Mouse (Mus musculus): ENCODE measurements around the gene Commd4. TPM values are rescaled to one million over a fixed set of nuclear protein-coding genes. Genes with fewer than 3 reads are reported as not detected.
A peak's percentile ranks its signal among the peaks of the same experiment; 100 is the strongest.

Commd4 gene
- total and polyA plus RNA-seq, 2 experiments from 2014 or later: 72.8 to 184 TPM

DNA sequence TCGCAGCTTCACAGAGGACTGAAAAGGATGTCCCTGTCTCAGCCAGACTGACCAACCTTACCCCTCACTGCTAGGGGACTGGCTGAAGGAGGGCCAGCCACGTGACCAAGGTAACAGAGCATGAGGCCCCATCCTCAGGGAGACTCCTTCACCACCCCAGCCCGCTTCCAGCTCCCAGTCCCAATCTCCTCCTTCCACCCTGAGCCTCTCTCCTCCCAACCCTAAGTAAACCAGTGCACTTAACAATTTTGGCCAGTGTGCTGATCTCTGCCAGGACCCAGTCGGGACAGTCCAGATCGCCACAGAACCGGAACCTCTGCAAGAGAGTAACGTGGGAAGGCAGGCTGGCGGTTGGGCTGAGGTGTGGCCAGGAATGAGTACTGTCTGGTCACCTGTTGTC lies 1.3 kb downstream of the Commd4 start:
- no peak overlapping the region; the same call in 1 of the 2 replicates for H3K9ac ChIP-seq (replicated peaks; ENCODE audit: low read length, poor library complexity, severe bottlenecking)
- 0 out of 2 replicates have a peak overlapping the region, but pooled peaks have one; percentile 78 for H3K27ac ChIP-seq (ENCODE audit: low read depth, low read length)
- 89% methylated on average over 8 of the region's 8 CpGs for WGBS
- no peak overlapping the region; the same call in 1 of the 2 replicates for H3K4me3 ChIP-seq (ENCODE audit: low read depth, low read length)
- peaks cover 12% of the 10 kb centered on the region; the same call in 1 of the 2 replicates for H3K4me1 ChIP-seq (ENCODE audit: insufficient read depth, low read length)
- ATAC-seq (ENCODE audit: low FRiP score) (no peak), DNase-seq (ENCODE audit: low spot score) (no peak)
- H3K27me3 ChIP-seq (ENCODE audit: insufficient read depth, low read length): 0 out of 2 replicates have a peak, but pooled peaks cover 4% of the 10 kb centered on the region
- no peak for TF ChIP-seq CTCF (IDR thresholded peaks at IDR 0.05)
- peaks cover 15% of the 10 kb centered on the region for H3K36me3 ChIP-seq (ENCODE audit: insufficient read depth, low read length)
- H3K9me3 ChIP-seq (ENCODE audit: low read length): no peaks in the 10 kb centered on the region
- H3K4me2 ChIP-seq (ENCODE audit: low read depth, low read length, poor library complexity, severe bottlenecking): peak overlapping the region; percentile 91

DNA sequence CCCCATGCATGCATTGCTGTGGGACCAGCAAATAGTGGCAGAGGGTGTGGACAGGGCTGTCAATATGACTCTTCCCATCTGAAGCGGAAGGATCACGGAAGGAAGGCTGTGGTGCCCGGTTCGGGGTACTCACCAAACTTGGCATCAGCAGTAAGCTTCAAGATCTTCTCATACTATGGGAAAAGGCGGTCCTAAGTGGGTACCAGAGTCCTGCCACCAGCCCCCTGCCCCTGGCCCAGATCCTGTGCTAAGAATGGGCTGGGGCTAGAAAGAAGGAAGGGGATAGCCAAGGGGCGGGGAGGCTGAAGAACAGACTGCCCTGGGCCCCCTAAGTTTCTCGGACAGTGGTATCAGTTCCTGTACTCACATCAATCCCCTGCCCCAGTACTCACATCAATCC lies 1.7 kb downstream of the Commd4 start:
- H3K9me3 ChIP-seq (ENCODE audit: low read length): no peaks in the 10 kb centered on the region
- peaks cover 15% of the 10 kb centered on the region for H3K36me3 ChIP-seq (ENCODE audit: insufficient read depth, low read length)
- WGBS: 93% methylated on average over 7 of the region's 7 CpGs
- H3K4me3 ChIP-seq (ENCODE audit: low read depth, low read length): no peak overlapping the region
- H3K4me2 ChIP-seq (ENCODE audit: low read depth, low read length, poor library complexity, severe bottlenecking): no peak overlapping the region
- 0 out of 2 replicates have a peak, but pooled peaks cover 4% of the 10 kb centered on the region for H3K27me3 ChIP-seq (ENCODE audit: insufficient read depth, low read length)
- ATAC-seq (ENCODE audit: low FRiP score): no peak
- no peak for DNase-seq (ENCODE audit: low spot score)
- H3K9ac ChIP-seq (replicated peaks; ENCODE audit: low read length, poor library complexity, severe bottlenecking): no peak overlapping the region; the same call in 1 of the 2 replicates
- TF ChIP-seq CTCF (IDR thresholded peaks at IDR 0.05): no peak
- no peak overlapping the region for H3K27ac ChIP-seq (ENCODE audit: low read depth, low read length)
- H3K4me1 ChIP-seq (ENCODE audit: insufficient read depth, low read length): peaks cover 12% of the 10 kb centered on the region; the same call in 1 of the 2 replicates

DNA sequence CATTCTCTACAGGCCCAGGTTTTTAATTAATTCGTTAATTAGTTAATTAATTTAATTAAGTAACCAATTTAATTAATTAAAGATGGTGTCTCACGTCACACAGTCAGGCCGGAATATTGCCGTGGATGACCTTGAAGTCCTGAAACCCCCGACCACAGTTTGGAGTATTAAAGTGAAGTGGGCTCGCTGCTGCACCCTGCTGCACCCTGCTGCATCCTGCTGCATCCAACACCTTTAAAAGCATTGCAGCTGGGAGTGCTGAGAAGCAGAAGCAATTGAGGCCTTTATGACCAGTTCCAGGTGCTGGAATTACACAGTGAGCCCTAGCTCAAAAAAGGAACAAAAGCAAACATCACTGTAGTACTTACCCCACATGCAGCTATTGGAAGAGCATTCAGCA lies 5.8 kb downstream of the Commd4 start:
- Histone ChIP-seq H3K4me1 (ENCODE audit: insufficient read depth, low read length) (peaks cover 9% of the 10 kb centered on the region; the same call in 1 of the 2 replicates), H3K4me2 (ENCODE audit: low read depth, low read length, poor library complexity, severe bottlenecking) (no peak overlapping the region), H3K27me3 (ENCODE audit: insufficient read depth, low read length) (no peaks in the 10 kb centered on the region), H3K4me3 (ENCODE audit: low read depth, low read length) (no peak overlapping the region), H3K9me3 (ENCODE audit: low read length) (no peaks in the 10 kb centered on the region), H3K9ac (replicated peaks; ENCODE audit: low read length, poor library complexity, severe bottlenecking) (no peak overlapping the region), H3K27ac (ENCODE audit: low read depth, low read length) (no peak overlapping the region; the same call in 1 of the 2 replicates), H3K36me3 (ENCODE audit: insufficient read depth, low read length) (peaks cover 15% of the 10 kb centered on the region)
- 43% methylated on average over 6 of the region's 6 CpGs for WGBS
- no peak for ATAC-seq (ENCODE audit: low FRiP score)
- peak; percentile 48 for TF ChIP-seq CTCF (IDR thresholded peaks at IDR 0.05)
- DNase-seq (ENCODE audit: low spot score): no peak

DNA sequence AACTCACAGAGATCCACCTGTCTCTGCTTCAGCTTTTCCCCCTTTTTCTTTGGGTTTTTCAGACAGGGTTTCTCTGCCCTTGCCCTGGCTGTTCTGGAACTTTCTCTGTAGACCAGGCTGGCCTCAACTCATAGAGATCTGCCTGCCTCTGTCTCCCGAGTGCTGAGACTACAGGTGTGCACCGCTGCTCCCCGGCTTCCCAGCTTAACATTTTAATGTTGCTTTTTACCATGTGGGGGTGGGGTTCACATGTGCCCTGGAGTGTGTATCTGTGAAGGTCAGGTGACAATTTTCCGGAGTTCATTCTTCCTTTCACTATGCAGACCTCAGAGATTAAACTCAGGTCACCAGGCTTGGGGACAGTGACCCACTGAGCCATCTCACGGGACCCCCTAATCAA lies 7.9 kb downstream of the Commd4 start:
- Histone ChIP-seq H3K36me3 (ENCODE audit: insufficient read depth, low read length) (peaks cover 8% of the 10 kb centered on the region), H3K27ac (ENCODE audit: low read depth, low read length) (no peak overlapping the region), H3K9me3 (ENCODE audit: low read length) (no peaks in the 10 kb centered on the region), H3K4me3 (ENCODE audit: low read depth, low read length) (no peak overlapping the region), H3K4me2 (ENCODE audit: low read depth, low read length, poor library complexity, severe bottlenecking) (no peak overlapping the region), H3K4me1 (ENCODE audit: insufficient read depth, low read length) (peaks cover 8% of the 10 kb centered on the region; the same call in 1 of the 2 replicates), H3K9ac (replicated peaks; ENCODE audit: low read length, poor library complexity, severe bottlenecking) (no peak overlapping the region), H3K27me3 (ENCODE audit: insufficient read depth, low read length) (no peaks in the 10 kb centered on the region)
- ATAC-seq (ENCODE audit: low FRiP score): no peak
- no peak for TF ChIP-seq CTCF (IDR thresholded peaks at IDR 0.05)
- DNase-seq (ENCODE audit: low spot score): no peak
- WGBS: 82% methylated on average over 5 of the region's 5 CpGs

DNA sequence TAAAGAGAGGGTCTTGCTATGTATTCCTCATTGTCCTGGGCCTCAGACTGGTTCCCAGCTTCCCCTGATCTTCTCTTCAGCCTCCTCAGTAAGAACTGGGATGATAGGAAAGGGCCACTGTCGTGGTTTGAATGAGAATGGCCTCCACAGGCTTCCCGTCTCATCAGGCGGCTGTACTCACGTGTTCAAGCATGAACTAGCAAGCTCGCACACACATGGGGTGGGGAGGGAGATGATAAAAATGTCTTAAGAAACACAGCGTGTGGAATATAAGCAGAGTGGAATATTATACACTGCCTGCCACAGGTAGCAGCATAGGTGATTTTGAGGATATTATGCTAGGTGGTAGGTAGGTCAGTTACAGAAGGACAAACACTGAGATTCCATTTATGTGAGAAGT lies 9.1 kb downstream of the Commd4 start:
- ATAC-seq (ENCODE audit: low FRiP score) (no peak), DNase-seq (ENCODE audit: low spot score) (no peak)
- Histone ChIP-seq H3K27me3 (ENCODE audit: insufficient read depth, low read length) (no peaks in the 10 kb centered on the region), H3K9me3 (ENCODE audit: low read length) (no peaks in the 10 kb centered on the region), H3K4me3 (ENCODE audit: low read depth, low read length) (peak overlapping the region; percentile 49; the same call in 1 of the 2 replicates), H3K4me2 (ENCODE audit: low read depth, low read length, poor library complexity, severe bottlenecking) (peak overlapping the region; percentile 75), H3K27ac (ENCODE audit: low read depth, low read length) (peak overlapping the region; percentile 87), H3K9ac (replicated peaks; ENCODE audit: low read length, poor library complexity, severe bottlenecking) (peak overlapping the region; percentile 78; the same call in 1 of the 2 replicates), H3K36me3 (ENCODE audit: insufficient read depth, low read length) (peaks cover 2% of the 10 kb centered on the region; the same call in 1 of the 2 replicates), H3K4me1 (ENCODE audit: insufficient read depth, low read length) (peaks cover 8% of the 10 kb centered on the region; the same call in 1 of the 2 replicates)
- no peak for TF ChIP-seq CTCF (IDR thresholded peaks at IDR 0.05)
- WGBS: 68% methylated on average over 6 of the region's 6 CpGs

DNA sequence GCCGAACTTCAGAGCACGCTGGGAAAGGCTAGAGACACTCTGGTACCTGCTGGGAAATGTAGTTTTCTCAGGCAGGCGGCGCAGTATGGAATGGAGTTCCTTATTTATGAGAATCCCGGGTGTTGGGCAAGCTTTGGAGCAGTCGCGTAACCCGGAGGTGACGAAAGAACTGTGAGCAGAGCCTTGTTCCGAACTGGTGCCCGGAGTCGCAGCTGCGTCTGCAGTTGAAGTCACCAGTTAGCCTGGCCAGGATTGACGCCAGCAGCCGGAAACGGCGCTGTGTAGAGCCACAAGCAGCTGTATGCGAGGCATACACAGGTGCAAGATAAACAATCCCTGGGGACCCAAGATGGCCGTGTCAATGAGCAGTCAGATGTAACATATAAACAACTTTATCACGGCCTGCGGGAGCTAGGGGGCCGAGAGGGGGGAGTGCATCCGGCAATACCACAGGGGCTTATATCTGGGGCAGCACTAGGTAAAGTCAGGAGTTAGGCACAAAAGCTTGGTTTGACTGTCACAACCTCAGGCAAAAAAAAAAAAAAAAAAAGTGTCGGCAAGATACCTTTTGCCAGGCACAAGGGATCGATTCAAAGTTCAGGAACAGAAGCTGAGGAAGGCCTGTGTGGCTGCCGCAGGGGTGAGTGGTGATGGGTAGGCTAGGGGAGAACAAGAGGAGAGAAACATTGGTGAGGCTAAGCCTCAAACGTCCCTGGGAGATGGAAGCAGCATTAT lies 9.8 kb downstream of the Commd4 start, which contains the start of gene Neil1:
TSS of gene Neil1 (minus strand) at position 162 of the 735 bp plus-strand sequence.
- H3K4me2 ChIP-seq (ENCODE audit: low read depth, low read length, poor library complexity, severe bottlenecking): peak within 1 kb of the TSS; percentile 75
- peak; percentile 92 for ATAC-seq (ENCODE audit: low FRiP score)

More for the DNA sequence above, 9.8 kb downstream of the Commd4 start, which contains the start of gene Neil1:
- Histone ChIP-seq H3K9ac (replicated peaks; ENCODE audit: low read length, poor library complexity, severe bottlenecking) (peak within 1 kb of the TSS; percentile 78), H3K36me3 (ENCODE audit: insufficient read depth, low read length) (peaks cover 3% of the 10 kb centered on the region), H3K27me3 (ENCODE audit: insufficient read depth, low read length) (no peaks in the 10 kb centered on the region), H3K27ac (ENCODE audit: low read depth, low read length) (peak within 1 kb of the TSS; percentile 87), H3K9me3 (ENCODE audit: low read length) (no peaks in the 10 kb centered on the region), H3K4me3 (ENCODE audit: low read depth, low read length) (peak within 1 kb of the TSS; percentile 49), H3K4me1 (ENCODE audit: insufficient read depth, low read length) (peaks cover 8% of the 10 kb centered on the region; the same call in 1 of the 2 replicates)
- WGBS: 1% methylated on average over 27 of the region's 27 CpGs
- TF ChIP-seq CTCF (IDR thresholded peaks at IDR 0.05): peak; percentile 58
- DNase-seq (ENCODE audit: low spot score): peak; percentile 98
